Mouse (Mus musculus) megakaryocyte, embryonic 14.5 days (primary cell): Measurements from ENCODE around the gene Zbtb20.

Experiments
- FLI1 ChIP-seq: IDR thresholded peaks from 2 replicates; pipeline ENCODE4 v1.6.1; 2012; ENCODE audit warnings: low read length, inconsistent platforms, mixed read lengths
- GATA1 ChIP-seq: IDR thresholded peaks from 3 replicates; pipeline ENCODE4 v1.6.1; 2012; ENCODE audit warnings: mixed read lengths, low read length, inconsistent platforms, borderline replicate concordance

- TF ChIP-seq FLI1 (no peak), GATA1 (no peak)
Observed at GRCm38 (mm10) chr16:43302171-43302570, 426.5 kb downstream of the Zbtb20 start.
